Mouse (Mus musculus) frontal cortex, adult 2 months (tissue): ENCODE data around the gene Rfc3. TPM values are rescaled to one million over a fixed set of nuclear protein-coding genes. Genes with fewer than 3 reads are reported as not detected.
A peak's percentile ranks its signal among the peaks of the same experiment; 100 is the strongest.
"Not testable (repeated sequence)": the region's sequence is repeated elsewhere in the genome, so short reads cannot be mapped to it uniquely, and the experiment has no call there.

Source experiments
- DNase-seq, 2 experiments: peaks; one replicate each; pipeline ENCODE4 v3.0.0; 2022; ENCODE audit warnings: low spot score in 1 of 2; ENCODE audit errors: extremely low spot score in 1 of 2
- polyA plus RNA-seq: library from polyadenylated mRNA; depleted of rRNA; stranded (reverse); fragments of >200 nt; gene quantifications from 2 replicates; pipeline ENCODE4 v1.2.3, GENCODE M21; 2012; rRNA removed

Gene Rfc3
- 11.9 and 14.8 TPM in 2 replicates for polyA plus RNA-seq

- peak; percentile 85 to 97 for DNase-seq
Measured at GRCm38 (mm10) chr5:151650700-151651410, at the start of gene Rfc3. TSS of gene Rfc3 (minus strand) at chr5:151651242.

GRCm38 (mm10) chr5:151693636-151694035 lies 42.6 kb upstream of the Rfc3 start:
- DNase-seq, result not testable (repeated sequence)

DNA sequence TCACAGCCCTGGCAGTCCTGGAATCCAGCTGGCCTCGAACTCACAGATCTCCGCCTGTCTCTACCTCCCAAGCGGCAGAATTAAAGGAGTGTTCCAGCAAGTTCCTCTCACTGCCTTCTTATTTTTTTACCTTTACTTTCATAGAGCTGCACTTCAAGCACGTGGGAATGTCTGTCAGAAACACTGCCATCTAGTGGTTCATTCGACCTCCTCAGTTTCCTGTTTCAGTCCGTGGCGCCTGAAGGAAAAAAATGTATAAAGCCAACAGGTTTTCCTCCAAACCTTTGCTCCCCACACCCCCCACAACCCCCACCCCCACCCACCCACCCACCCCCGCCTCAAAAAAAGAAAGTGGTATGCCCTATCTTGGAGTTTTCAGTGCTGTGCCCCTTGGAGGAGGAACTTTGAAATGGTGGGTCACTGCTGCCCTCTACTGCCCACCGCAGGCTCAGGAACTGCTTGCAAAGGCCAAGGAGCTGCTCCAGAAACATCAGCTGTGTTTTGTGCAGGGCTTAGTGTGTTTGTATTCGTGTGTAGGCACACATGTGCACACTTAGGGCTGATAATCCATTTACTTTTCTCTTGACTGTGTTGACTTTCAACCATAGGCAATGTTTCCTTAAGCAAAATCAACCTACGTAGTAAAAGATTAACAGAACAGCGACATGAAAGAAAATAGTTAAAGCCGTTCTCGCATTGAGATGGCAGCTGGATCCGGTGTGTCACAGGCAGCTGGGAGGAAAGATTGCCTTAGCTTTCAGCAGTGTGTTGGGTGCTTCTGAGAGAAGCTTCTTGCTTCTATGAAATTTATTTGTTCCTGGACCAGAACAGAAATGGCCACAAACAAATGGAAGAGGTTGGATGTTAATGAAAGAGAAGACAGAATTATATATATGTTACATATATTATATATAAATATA lies 35.8 kb upstream of the Rfc3 start:
- peak; percentile 53 to 86 for DNase-seq

DNA sequence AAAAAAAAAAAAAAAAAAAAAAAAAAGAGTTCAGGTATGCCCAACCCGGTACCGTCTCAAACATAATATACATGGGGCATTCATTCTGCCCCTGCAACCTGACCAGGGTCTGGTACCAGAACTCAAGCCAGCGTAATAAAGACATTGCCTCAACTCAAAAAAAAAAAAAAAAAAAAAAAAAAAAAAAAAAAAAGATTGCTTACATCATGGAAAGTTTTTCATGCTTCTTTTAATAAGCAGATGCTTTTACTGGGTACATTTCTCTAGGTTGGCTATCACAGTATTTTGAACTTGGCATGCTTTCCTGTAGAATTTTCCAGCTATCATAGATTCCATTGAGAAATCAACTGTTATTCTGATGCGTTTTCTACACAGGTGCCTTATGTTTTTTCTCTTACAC lies 11.2 kb upstream of the Rfc3 start:
- no peak for DNase-seq

GRCm38 (mm10) chr5:151651411-151651784 lies 356 bp upstream of the Rfc3 start:
- DNase-seq, result no peak

DNA sequence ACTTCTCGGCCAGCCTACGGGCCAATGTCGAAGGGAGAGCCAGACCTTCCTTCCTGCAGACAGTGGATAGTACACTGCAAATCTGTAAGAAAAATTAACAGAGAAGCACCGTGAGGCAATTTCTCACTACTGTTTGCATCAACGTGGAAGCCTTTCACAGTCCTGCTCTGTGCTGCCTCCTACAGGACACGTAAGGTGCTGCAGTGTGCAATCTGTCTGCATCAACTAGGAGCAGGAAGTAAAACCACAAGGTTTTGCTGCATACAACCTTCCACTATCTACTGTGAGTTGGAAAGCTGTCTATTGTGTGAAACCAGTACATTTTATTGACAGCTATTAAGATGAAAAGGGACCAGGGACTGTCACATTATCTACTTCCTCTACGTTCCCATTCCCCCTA lies 6.2 kb downstream of the Rfc3 start:
- peak in 1 of 2 experiments; percentile 5 for DNase-seq

GRCm38 (mm10) chr5:151642867-151643266 lies 8.2 kb downstream of the Rfc3 start:
- no peak for DNase-seq

GRCm38 (mm10) chr5:151642102-151642501 lies 8.9 kb downstream of the Rfc3 start:
- no peak for DNase-seq

DNA sequence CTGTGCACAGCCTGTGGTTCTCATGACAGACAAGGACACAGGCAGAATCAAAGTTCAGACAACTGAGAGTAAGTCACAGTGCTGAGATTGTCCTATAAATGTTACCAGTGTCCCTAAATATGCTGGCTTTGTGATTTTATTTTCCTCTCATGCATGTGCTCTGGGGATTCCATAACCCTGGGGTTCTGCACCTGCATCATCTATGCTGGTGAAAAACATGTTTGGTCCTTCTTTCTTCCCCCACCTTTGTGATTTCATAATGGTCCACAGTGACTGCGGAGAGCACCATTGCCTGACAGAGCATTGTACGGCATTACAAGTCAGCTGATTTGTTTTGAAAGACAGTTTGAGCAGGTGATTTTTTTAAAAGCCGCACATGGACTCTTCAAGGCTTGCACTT lies 45.1 kb downstream of the Rfc3 start, which contains the start of gene Vmn2r18:
Vmn2r18 (minus strand) TSS at position 101 of the 400 bp plus-strand sequence.
- no peak for DNase-seq

GRCm38 (mm10) chr5:151601696-151602095 lies 49.3 kb downstream of the Rfc3 start:
- DNase-seq, result no peak

Other genes starting within 250 kb of the Rfc3 start
- gene Gm42906, start 223.1 kb downstream of the Rfc3 start, polyA plus RNA-seq, result not detected in 2 replicates
- 0.04 TPM in 1 of 2 replicates, not detected in the other for gene Vmn2r18, start 45.2 kb downstream of the Rfc3 start, polyA plus RNA-seq